Mouse (Mus musculus): ENCODE measurements around the gene Cfap97.

DNA sequence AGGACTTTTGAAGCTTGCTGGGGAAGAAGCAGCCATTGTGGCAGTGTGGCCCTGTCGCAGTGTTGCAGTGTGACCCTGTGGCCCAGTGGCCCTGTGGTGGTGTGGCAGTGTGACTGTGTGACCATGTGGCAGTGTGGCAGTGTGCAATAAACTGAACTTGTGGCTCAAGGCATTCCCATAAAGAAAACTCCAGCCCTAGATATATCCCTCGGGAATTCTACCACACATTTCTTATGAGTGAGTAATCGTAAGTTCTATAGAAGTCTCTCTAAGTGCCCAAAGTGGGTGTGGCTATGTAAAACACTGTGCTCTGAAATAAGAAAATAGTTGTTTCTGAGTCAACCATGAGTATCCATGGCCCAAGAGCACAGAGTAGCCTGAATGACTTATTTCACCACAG lies 73.9 kb downstream of the Cfap97 start:
- TF ChIP-seq CTCF (IDR thresholded peaks at IDR 0.05; ENCODE audit: low read depth, low read length) (no peak), EP300 (IDR thresholded peaks at IDR 0.05; ENCODE audit: insufficient read depth, low read depth, low read length) (no peak)

Data from ES-Bruce4 (cell line).